Mouse (Mus musculus) CH12.LX (cell line): Measurements from ENCODE around the gene Cyp2d34.

ENCODE experiments used
- CHD1 ChIP-seq: IDR thresholded peaks from 2 replicates; pipeline ENCODE4 v1.6.1; 2012; ENCODE audit warnings: low read depth, low read length, improper control_type of control experiment, inconsistent platforms
- CHD2 ChIP-seq: IDR thresholded peaks from 2 replicates; pipeline ENCODE4 v1.6.1; 2011; ENCODE audit warnings: low read length, improper control_type of control experiment
- CTCF ChIP-seq, 2 experiments: IDR thresholded peaks in 1 of 2; conservative IDR thresholded peaks in 1 of 2; 2 replicates each; pipeline ENCODE4 v1.5.1; 2011 to 2012; ENCODE audit warnings: low read depth in 2 of 2, low read length in 2 of 2, improper control_type of control experiment in 1 of 2, inconsistent platforms in 1 of 2, mild to moderate bottlenecking in 1 of 2, moderate library complexity in 1 of 2
- E2F4 ChIP-seq: IDR thresholded peaks from 2 replicates; pipeline ENCODE4 v1.6.1; 2011; ENCODE audit warnings: low read depth, low read length, improper control_type of control experiment; ENCODE audit not compliant: insufficient replicate concordance
- ELF1 ChIP-seq: IDR thresholded peaks from 2 replicates; pipeline ENCODE4 v1.6.1; 2014; ENCODE audit warnings: low read depth, mild to moderate bottlenecking, inconsistent platforms, low read length, improper control_type of control experiment
- EP300 ChIP-seq: IDR thresholded peaks from 2 replicates; pipeline ENCODE4 v1.6.1; 2011; ENCODE audit warnings: low read length, improper control_type of control experiment
- MAFK ChIP-seq: IDR thresholded peaks from 2 replicates; pipeline ENCODE4 v1.6.1; 2011; ENCODE audit warnings: low read length, improper control_type of control experiment; ENCODE audit not compliant: insufficient replicate concordance
- NELFE ChIP-seq: IDR thresholded peaks from 2 replicates; pipeline ENCODE4 v1.6.1; 2011; ENCODE audit warnings: low read depth, low read length, improper control_type of control experiment
- POLR2A ChIP-seq: IDR thresholded peaks from 2 replicates; pipeline ENCODE4 v1.6.1; 2011; ENCODE audit warnings: low read depth, mild to moderate bottlenecking, improper control_type of control experiment, low read length
- RCOR1 ChIP-seq: conservative IDR thresholded peaks from 2 replicates; pipeline ENCODE4 v1.6.1; 2012; ENCODE audit warnings: low read depth, mild to moderate bottlenecking, inconsistent platforms, low read length, improper control_type of control experiment
- SIN3A ChIP-seq: IDR thresholded peaks from 2 replicates; pipeline ENCODE4 v1.6.1; 2012; ENCODE audit warnings: low read length, improper control_type of control experiment, inconsistent platforms
- TCF12 ChIP-seq: IDR thresholded peaks from 2 replicates; pipeline ENCODE4 v1.6.1; 2014; ENCODE audit warnings: low read depth, mild to moderate bottlenecking, inconsistent platforms, low read length, improper control_type of control experiment
- ZMIZ1 ChIP-seq: IDR thresholded peaks from 2 replicates; pipeline ENCODE4 v1.6.1; 2012; ENCODE audit warnings: low read depth, mild to moderate bottlenecking, inconsistent platforms, low read length, improper control_type of control experiment

DNA sequence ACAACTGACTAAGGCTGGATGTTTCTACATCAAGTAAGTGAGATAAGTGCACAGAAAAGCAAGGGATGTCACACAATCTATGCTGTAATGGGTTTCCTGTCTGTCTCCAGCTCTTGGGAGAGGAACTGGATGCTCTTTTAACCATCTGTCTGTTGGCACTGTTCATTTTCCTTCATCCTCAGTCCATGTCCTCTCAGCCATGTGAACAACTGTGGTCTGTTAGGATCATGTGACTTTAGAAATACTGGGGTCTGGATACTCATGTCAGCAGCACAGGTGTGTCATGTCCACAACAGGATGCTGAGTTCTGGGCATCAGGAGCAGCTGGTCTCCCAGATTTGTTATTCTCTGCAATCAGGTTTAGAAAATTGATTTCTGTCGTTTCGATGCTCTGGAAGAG is 35.6 kb upstream of the Cyp2d34 start:
- TF ChIP-seq CTCF (conservative IDR thresholded peaks at IDR 0.05 in 1 of 2, IDR thresholded peaks at IDR 0.05 in 1 of 2; ENCODE audit: low read depth in 2 of 2, low read length in 2 of 2) = no peak
- no peak for TF ChIP-seq EP300
- no peak for TF ChIP-seq TCF12
- no peak for TF ChIP-seq RCOR1
- TF ChIP-seq CHD2 = no peak
- no peak for TF ChIP-seq ZMIZ1
- no peak for TF ChIP-seq NELFE
- TF ChIP-seq E2F4 = no peak
- no peak for TF ChIP-seq POLR2A
- TF ChIP-seq SIN3A = no peak
- no peak for TF ChIP-seq MAFK
- no peak for TF ChIP-seq CHD1
- no peak for TF ChIP-seq ELF1
